Mouse (Mus musculus): ENCODE measurements around the gene Serinc5. TPM values are rescaled to one million over a fixed set of nuclear protein-coding genes. Genes with fewer than 3 reads are reported as not detected.

The Serinc5 gene
- total RNA-seq, 2 experiments from 2014 or later: 2.1 to 2.9 TPM

- no peak for DNase-seq (ENCODE audit: low spot score)
Observed at GRCm38 (mm10) chr13:92703241-92704027, 92.5 kb downstream of the Serinc5 start.

- DNase-seq (ENCODE audit: low spot score): no peak
Observed at GRCm38 (mm10) chr13:92704189-92704588, 93.3 kb downstream of the Serinc5 start.

GRCm38 (mm10) chr13:92705016-92705535 lies 94.2 kb downstream of the Serinc5 start:
- no peak for DNase-seq (ENCODE audit: low spot score)

GRCm38 (mm10) chr13:92706342-92707061 lies 95.6 kb downstream of the Serinc5 start:
- DNase-seq (ENCODE audit: low spot score): no peak

GRCm38 (mm10) chr13:92707941-92708340 lies 97.0 kb downstream of the Serinc5 start:
- no peak for DNase-seq (ENCODE audit: low spot score)

GRCm38 (mm10) chr13:92708466-92708865 lies 97.6 kb downstream of the Serinc5 start:
- no peak for DNase-seq (ENCODE audit: low spot score)

- no peak for DNase-seq (ENCODE audit: low spot score)
Observed at GRCm38 (mm10) chr13:92709535-92709934, 98.6 kb downstream of the Serinc5 start.

GRCm38 (mm10) chr13:92710361-92710760 lies 99.5 kb downstream of the Serinc5 start:
- DNase-seq (ENCODE audit: low spot score): no peak

- no peak for DNase-seq (ENCODE audit: low spot score)
Observed at GRCm38 (mm10) chr13:92711821-92712220, 100.9 kb downstream of the Serinc5 start.

GRCm38 (mm10) chr13:92712619-92713018 lies 101.7 kb downstream of the Serinc5 start:
- no peak for DNase-seq (ENCODE audit: low spot score)

GRCm38 (mm10) chr13:92717851-92718665 lies 107.2 kb downstream of the Serinc5 start:
- no peak for DNase-seq (ENCODE audit: low spot score)

- no peak for DNase-seq (ENCODE audit: low spot score)
Observed at GRCm38 (mm10) chr13:92721006-92721405, 110.1 kb downstream of the Serinc5 start.

GRCm38 (mm10) chr13:92722389-92722788 lies 111.5 kb downstream of the Serinc5 start:
- DNase-seq (ENCODE audit: low spot score): no peak

- peak; percentile 26 for DNase-seq (ENCODE audit: low spot score)
Observed at GRCm38 (mm10) chr13:92729811-92730210, 118.9 kb downstream of the Serinc5 start.

- DNase-seq (ENCODE audit: low spot score): no peak
Observed at GRCm38 (mm10) chr13:92731811-92732210, 120.9 kb downstream of the Serinc5 start.

- DNase-seq (ENCODE audit: low spot score): no peak
Observed at GRCm38 (mm10) chr13:92732836-92733235, 121.9 kb downstream of the Serinc5 start.

- peak; percentile 24 for DNase-seq (ENCODE audit: low spot score)
Observed at GRCm38 (mm10) chr13:92733252-92733651, 122.4 kb downstream of the Serinc5 start.

GRCm38 (mm10) chr13:92733741-92734140 lies 122.8 kb downstream of the Serinc5 start:
- DNase-seq (ENCODE audit: low spot score): no peak

GRCm38 (mm10) chr13:92735693-92736092 lies 124.8 kb downstream of the Serinc5 start:
- DNase-seq (ENCODE audit: low spot score): no peak

GRCm38 (mm10) chr13:92736516-92737300 lies 125.8 kb downstream of the Serinc5 start:
- no peak for DNase-seq (ENCODE audit: low spot score)

- no peak for DNase-seq (ENCODE audit: low spot score)
Observed at GRCm38 (mm10) chr13:92738821-92739220, 127.9 kb downstream of the Serinc5 start.

Measured in gastrocnemius, adult 18-20 months (tissue).